ENCODE assay signal across 8 mouse cellular contexts in genomic region chr12:113001133-113001474, GRCm38 (mm10). TPM values are rescaled to one million over a fixed set of nuclear protein-coding genes. Genes with fewer than 3 reads are reported as not detected.
DNase-seq lines count a peak whose midpoint lies in the region; ATAC-seq lines count a peak whose summit lies in the region.

No protein-coding gene starts in this region.

- peak overlapping the region; percentile 96 for H3K4me2 ChIP-seq in heart, embryonic 12.5 days
- H3K4me2 ChIP-seq in hindbrain, embryonic 11.5 days (replicated peaks; ENCODE audit: low read depth, low read length) = peak overlapping the region; percentile 55

- H3K36me3 ChIP-seq in heart, embryonic 12.5 days = no peaks in the 10 kb centered on the region
- no peaks in the 10 kb centered on the region for H3K36me3 ChIP-seq in hindbrain, embryonic 11.5 days (ENCODE audit: control insufficient read depth, insufficient read depth, low read length)

- ATAC-seq in heart, embryonic 12.5 days (ENCODE audit: insufficient number of reproducible peaks, low FRiP score) = peak; percentile 29
- no peak for ATAC-seq in hindbrain, embryonic 11.5 days (ENCODE audit: low FRiP score)
- ATAC-seq in megakaryocyte-erythroid progenitor cell, adult 5-6 weeks (replicated peaks; ENCODE audit: low FRiP score, low TSS enrichment, poor library complexity, severe bottlenecking) = peak; percentile 15

- peak overlapping the region; percentile 91 for H3K27ac ChIP-seq in heart, embryonic 12.5 days (ENCODE audit: poor library complexity, severe bottlenecking)
- peak overlapping the region; percentile 94 for H3K27ac ChIP-seq in hindbrain, embryonic 11.5 days (ENCODE audit: low read depth, low read length)

- WGBS in heart, embryonic 12.5 days = 7% methylated on average over 5 of the region's 5 CpGs
- WGBS in hindbrain, embryonic 11.5 days = 8% methylated on average over 5 of the region's 5 CpGs

- no peaks in the 10 kb centered on the region for H3K27me3 ChIP-seq in heart, embryonic 12.5 days (replicated peaks)
- no peaks in the 10 kb centered on the region for H3K27me3 ChIP-seq in hindbrain, embryonic 11.5 days (ENCODE audit: control insufficient read depth, insufficient read depth, low read length)

- peaks cover 18% of the 10 kb centered on the region for H3K4me1 ChIP-seq in heart, embryonic 12.5 days (replicated peaks)
- H3K4me1 ChIP-seq in hindbrain, embryonic 11.5 days (replicated peaks; ENCODE audit: control insufficient read depth, insufficient read depth, low read length) = peaks cover 4% of the 10 kb centered on the region; the same call in 1 of the 2 replicates

- no peaks in the 10 kb centered on the region for H3K9me3 ChIP-seq in heart, embryonic 12.5 days (replicated peaks)
- no peaks in the 10 kb centered on the region for H3K9me3 ChIP-seq in hindbrain, embryonic 11.5 days (ENCODE audit: control insufficient read depth, low read length)

- DNase-seq in heart, postnatal 4 days = no peak
- peak; percentile 22 for DNase-seq in ES-CJ7 (ENCODE audit: low read depth, low spot score)
- no peak for DNase-seq in hindbrain, embryonic 11.5 days (ENCODE audit: low spot score)
- no peak for DNase-seq in layer of hippocampus, postnatal 25 days (ENCODE audit: extremely low spot score in 1 of 2, low spot score in 1 of 2)
- no peak for DNase-seq in cerebellum, adult 9-11 months
- no peak for DNase-seq in retina, embryonic 14.5 days (ENCODE audit: low spot score)

- H3K4me3 ChIP-seq in heart, embryonic 12.5 days = peak overlapping the region; percentile 89
- H3K4me3 ChIP-seq in hindbrain, embryonic 11.5 days (ENCODE audit: low read depth, low read length) = peak overlapping the region; percentile 86

- peak overlapping the region; percentile 81 for H3K9ac ChIP-seq in heart, embryonic 12.5 days
- peak overlapping the region; percentile 55 for H3K9ac ChIP-seq in hindbrain, embryonic 11.5 days (ENCODE audit: low read depth, low read length)

RNA-seq across cellular contexts. Expression of gene Brf1, which starts 0.6 kb away (rescaled TPM):
- 40.3 and 42.9 TPM in 2 replicates for polyA plus RNA-seq in heart, embryonic 12.5 days (2016; fragmentation: Nextera tagmentation; extraction: Ambion mirVana)
- 10 to 100 TPM; 38.3 to 40.8 TPM for total RNA-seq in heart, postnatal 4 days (2021)
- polyA plus RNA-seq in hindbrain, embryonic 11.5 days (2014; fragmentation: Nextera tagmentation; extraction: Ambion mirVana) = 53.6 and 57.8 TPM in 2 replicates
- 79.6 and 114 TPM in 2 replicates for total RNA-seq in megakaryocyte-erythroid progenitor cell, adult 5-6 weeks (2014; fragmentation: Nextera tagmentation)
- 58.8 and 83.3 TPM in 2 replicates for total RNA-seq in megakaryocyte-erythroid progenitor cell, adult 5-6 weeks (2017)
- 10 to 100 TPM; 46.6 to 61.8 TPM for total RNA-seq in layer of hippocampus, postnatal 25 days (2021)

RNA-seq across cellular contexts. Expression of gene Pacs2, which starts 13.2 kb away (rescaled TPM):
- polyA plus RNA-seq in heart, embryonic 12.5 days (2016; fragmentation: Nextera tagmentation; extraction: Ambion mirVana) = 10.5 and 12.2 TPM in 2 replicates
- 10 to 100 TPM; 31.8 to 33.4 TPM for total RNA-seq in heart, postnatal 4 days (2021)
- 17.2 and 21.2 TPM in 2 replicates for polyA plus RNA-seq in hindbrain, embryonic 11.5 days (2014; fragmentation: Nextera tagmentation; extraction: Ambion mirVana)
- 31.6 and 33.3 TPM in 2 replicates for total RNA-seq in megakaryocyte-erythroid progenitor cell, adult 5-6 weeks (2014; fragmentation: Nextera tagmentation)
- total RNA-seq in megakaryocyte-erythroid progenitor cell, adult 5-6 weeks (2017) = 9.4 and 10.0 TPM in 2 replicates
- total RNA-seq in layer of hippocampus, postnatal 25 days (2021) = 10 to 100 TPM; 94.2 to 97.8 TPM

RNA-seq across cellular contexts. Expression of gene Btbd6, which starts 24.8 kb away (rescaled TPM):
- polyA plus RNA-seq in heart, embryonic 12.5 days (2016; fragmentation: Nextera tagmentation; extraction: Ambion mirVana) = 22.4 and 23.0 TPM in 2 replicates
- total RNA-seq in heart, postnatal 4 days (2021) = 10 to 100 TPM; 26.0 to 28.1 TPM
- polyA plus RNA-seq in hindbrain, embryonic 11.5 days (2014; fragmentation: Nextera tagmentation; extraction: Ambion mirVana) = 25.6 and 26.8 TPM in 2 replicates
- 4.2 and 6.5 TPM in 2 replicates for total RNA-seq in megakaryocyte-erythroid progenitor cell, adult 5-6 weeks (2014; fragmentation: Nextera tagmentation)
- 5.0 and 8.7 TPM in 2 replicates for total RNA-seq in megakaryocyte-erythroid progenitor cell, adult 5-6 weeks (2017)
- total RNA-seq in layer of hippocampus, postnatal 25 days (2021) = 10 to 100 TPM; 55.3 to 56.5 TPM

RNA-seq across cellular contexts. Expression of gene Nudt14, which starts 59.2 kb away (rescaled TPM):
- 38.3 and 41.7 TPM in 2 replicates for polyA plus RNA-seq in heart, embryonic 12.5 days (2016; fragmentation: Nextera tagmentation; extraction: Ambion mirVana)
- total RNA-seq in heart, postnatal 4 days (2021) = 10 to 100 TPM; 10.3 to 15.7 TPM
- polyA plus RNA-seq in hindbrain, embryonic 11.5 days (2014; fragmentation: Nextera tagmentation; extraction: Ambion mirVana) = 57.3 and 69.9 TPM in 2 replicates
- total RNA-seq in megakaryocyte-erythroid progenitor cell, adult 5-6 weeks (2014; fragmentation: Nextera tagmentation) = 9.9 and 22.9 TPM in 2 replicates
- 1.9 and 7.5 TPM in 2 replicates for total RNA-seq in megakaryocyte-erythroid progenitor cell, adult 5-6 weeks (2017)
- total RNA-seq in layer of hippocampus, postnatal 25 days (2021) = 10 to 100 TPM; 10.8 to 11.9 TPM
